Mouse (Mus musculus) lung, postnatal 0 days (tissue): Measurements from ENCODE around the gene Camsap1. TPM values are rescaled to one million over a fixed set of nuclear protein-coding genes. Genes with fewer than 3 reads are reported as not detected.

Experiments used
- ATAC-seq: fragments of 200-750 bp; cut with Nextera tagmentation; 2 replicates; pipeline ENCODE4 v1.8.0; 2017; ENCODE audit warnings: moderate library complexity
- DNase-seq: peaks from one replicate; pipeline ENCODE4 v3.0.0-alpha.2; 2016; ENCODE audit warnings: low spot score
- H3K27ac ChIP-seq: fragments of 300-500 bp; sonication (generic); 2 replicates; pipeline ENCODE4 v1.5.1; 2014; ENCODE audit warnings: antibody characterized with exemption, mild to moderate bottlenecking, low read length, mixed read lengths
- H3K27me3 ChIP-seq: fragments of 300-500 bp; sonication (generic); replicated peaks from 2 replicates; pipeline ENCODE4 v1.6.1; 2014; ENCODE audit warnings: low read length, mixed read lengths; ENCODE audit not compliant: insufficient read depth
- H3K36me3 ChIP-seq: fragments of 300-500 bp; sonication (generic); 2 replicates; pipeline ENCODE4 v1.6.1; 2014; ENCODE audit warnings: low read length, mixed read lengths; ENCODE audit not compliant: insufficient read depth
- H3K4me1 ChIP-seq: fragments of 300-500 bp; sonication (generic); 2 replicates; pipeline ENCODE4 v1.6.1; 2014; ENCODE audit warnings: antibody characterized with exemption, low read depth, low read length, mixed read lengths; ENCODE audit not compliant: insufficient read depth
- H3K4me2 ChIP-seq: fragments of 300-500 bp; sonication (generic); replicated peaks from 2 replicates; pipeline ENCODE4 v1.6.1; 2014; ENCODE audit warnings: low read depth, mild to moderate bottlenecking, low read length, moderate library complexity, mixed read lengths
- H3K4me3 ChIP-seq: fragments of 300-500 bp; sonication (generic); 2 replicates; pipeline ENCODE4 v1.5.1; 2014; ENCODE audit warnings: low read depth, low read length
- H3K9ac ChIP-seq: fragments of 300-500 bp; sonication (generic); replicated peaks from 2 replicates; pipeline ENCODE4 v1.6.1; 2014; ENCODE audit warnings: low read depth, mild to moderate bottlenecking
- H3K9me3 ChIP-seq: fragments of 300-500 bp; sonication (generic); 2 replicates; pipeline ENCODE4 v1.6.1; 2016; ENCODE audit warnings: low read length, mixed read lengths
- CTCF ChIP-seq: IDR thresholded peaks from 2 replicates; pipeline ENCODE4 v1.5.1; 2016; ENCODE audit warnings: antibody characterized with exemption, mild to moderate bottlenecking
- EP300 ChIP-seq: IDR thresholded peaks from 2 replicates; pipeline ENCODE4 v1.6.1; 2016; ENCODE audit warnings: antibody characterized with exemption, mild to moderate bottlenecking, control low read depth
- WGBS: fragments of 180-500 bp; shearing (Covaris S2); extraction: QIAGEN DNeasy Blood & Tissue Kit; methylation state at CpG from one replicate; pipeline ENCODE4 v1.1.7; 2014; 5-methylcytosine and 5-hydroxymethylcytosine counted together
- polyA plus RNA-seq: library from polyadenylated mRNA; unstranded; fragments of >200 nt; fragmentation: Nextera tagmentation; extraction: Ambion mirVana; gene quantifications from 2 replicates; pipeline ENCODE4 v1.2.1, GENCODE M21; 2015

Camsap1 gene
- polyA plus RNA-seq, 1 experiment from 2014 or later = 5.2 TPM

DNA sequence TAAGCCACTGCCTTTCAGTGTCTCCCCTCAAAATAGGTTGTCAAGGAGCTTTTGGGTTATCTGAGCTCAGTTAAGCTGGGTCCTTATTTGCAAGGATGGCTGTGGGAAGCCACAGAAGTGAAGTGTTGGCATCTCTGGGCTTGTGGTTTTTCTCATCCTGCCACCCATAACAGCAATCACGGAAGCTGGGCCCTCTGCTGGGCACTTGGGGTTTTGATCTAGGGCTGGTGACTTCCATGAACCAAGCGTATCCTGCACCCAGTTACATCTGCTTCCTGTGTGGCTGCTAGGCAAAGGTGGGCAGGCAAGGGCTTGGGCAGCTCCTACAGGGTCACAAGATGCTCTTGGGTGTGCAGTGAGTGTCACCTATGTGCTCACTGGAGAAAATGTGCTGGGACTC, 69.8 kb downstream of the Camsap1 start:
- Histone ChIP-seq H3K9ac (no peak overlapping the region), H3K4me2 (no peak overlapping the region), H3K27ac (no peak overlapping the region), H3K4me3 (no peak overlapping the region), H3K36me3 (no peaks in the 10 kb centered on the region), H3K4me1 (no peaks in the 10 kb centered on the region), H3K9me3 (no peaks in the 10 kb centered on the region), H3K27me3 (no peaks in the 10 kb centered on the region)
- 36% methylated on average over 2 of the region's 2 CpGs for WGBS
- peak; percentile 56 for TF ChIP-seq CTCF
- no peak for TF ChIP-seq EP300
- DNase-seq (no peak), ATAC-seq (no peak)

GRCm38 (mm10) chr2:25909872-25910271, 73.2 kb downstream of the Camsap1 start:
- TF ChIP-seq EP300 (no peak), CTCF (no peak)

GRCm38 (mm10) chr2:25898970-25899369, 84.1 kb downstream of the Camsap1 start:
- no peak overlapping the region for H3K27ac ChIP-seq
- no peaks in the 10 kb centered on the region for H3K27me3 ChIP-seq
- H3K36me3 ChIP-seq = no peaks in the 10 kb centered on the region
- ATAC-seq = no peak
- H3K4me3 ChIP-seq = no peak overlapping the region
- H3K4me2 ChIP-seq = no peak overlapping the region
- H3K4me1 ChIP-seq = no peaks in the 10 kb centered on the region
- whole genome bisulfite sequencing = 74% methylated on average over 9 of the region's 9 CpGs
- H3K9ac ChIP-seq = no peak overlapping the region
- no peaks in the 10 kb centered on the region for H3K9me3 ChIP-seq
- DNase-seq = no peak
- TF ChIP-seq CTCF = no peak
- TF ChIP-seq EP300 = no peak

More at GRCm38 (mm10) chr2:25909872-25910271, 73.2 kb downstream of the Camsap1 start:
- no peak for ATAC-seq
- Histone ChIP-seq H3K27ac (no peak overlapping the region), H3K9ac (no peak overlapping the region), H3K4me1 (no peaks in the 10 kb centered on the region), H3K4me2 (no peak overlapping the region), H3K4me3 (no peak overlapping the region), H3K27me3 (no peaks in the 10 kb centered on the region), H3K36me3 (no peaks in the 10 kb centered on the region), H3K9me3 (no peaks in the 10 kb centered on the region)
- no peak for DNase-seq
- 73% methylated on average over 12 of the region's 12 CpGs for WGBS

GRCm38 (mm10) chr2:25892440-25892839, 90.6 kb downstream of the Camsap1 start:
- H3K4me1 ChIP-seq = no peaks in the 10 kb centered on the region
- no peak for DNase-seq
- no peaks in the 10 kb centered on the region for H3K27me3 ChIP-seq
- no peak overlapping the region for H3K4me3 ChIP-seq
- ATAC-seq = no peak
- 75% methylated on average over 7 of the region's 7 CpGs for WGBS
- H3K36me3 ChIP-seq = no peaks in the 10 kb centered on the region
- H3K9ac ChIP-seq = no peak overlapping the region
- no peak overlapping the region for H3K4me2 ChIP-seq
- no peaks in the 10 kb centered on the region for H3K9me3 ChIP-seq
- TF ChIP-seq EP300 (no peak), CTCF (peak; percentile 28)
- H3K27ac ChIP-seq = no peak overlapping the region

DNA sequence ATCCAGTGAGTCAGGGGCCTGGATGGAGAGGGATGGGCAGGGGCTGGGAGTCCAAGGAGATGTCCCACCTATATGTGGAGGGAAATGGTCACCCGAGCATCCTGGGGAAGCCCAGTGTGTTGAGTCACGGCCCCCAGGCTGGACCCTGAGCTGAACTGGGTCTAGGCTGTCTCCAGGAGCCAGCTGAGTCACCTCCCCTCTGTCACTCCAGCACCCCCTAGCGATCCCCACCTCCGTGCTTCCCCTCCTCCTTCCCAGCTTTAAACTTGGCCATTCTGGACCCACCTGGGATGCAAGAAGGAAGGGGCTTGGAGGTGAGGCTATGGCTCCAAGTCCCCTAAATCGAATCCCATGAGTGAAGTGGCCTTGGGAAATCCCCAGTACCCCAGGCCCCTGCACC, 94.9 kb downstream of the Camsap1 start:
- no peaks in the 10 kb centered on the region for H3K4me1 ChIP-seq
- ATAC-seq (no peak), DNase-seq (no peak)
- TF ChIP-seq CTCF (no peak), EP300 (no peak)
- H3K27ac ChIP-seq = no peak overlapping the region
- H3K9me3 ChIP-seq = no peaks in the 10 kb centered on the region
- no peaks in the 10 kb centered on the region for H3K27me3 ChIP-seq
- H3K4me3 ChIP-seq = no peak overlapping the region
- no peaks in the 10 kb centered on the region for H3K36me3 ChIP-seq
- H3K9ac ChIP-seq = no peak overlapping the region
- H3K4me2 ChIP-seq = no peak overlapping the region
- WGBS = 53% methylated on average over 5 of the region's 5 CpGs

DNA sequence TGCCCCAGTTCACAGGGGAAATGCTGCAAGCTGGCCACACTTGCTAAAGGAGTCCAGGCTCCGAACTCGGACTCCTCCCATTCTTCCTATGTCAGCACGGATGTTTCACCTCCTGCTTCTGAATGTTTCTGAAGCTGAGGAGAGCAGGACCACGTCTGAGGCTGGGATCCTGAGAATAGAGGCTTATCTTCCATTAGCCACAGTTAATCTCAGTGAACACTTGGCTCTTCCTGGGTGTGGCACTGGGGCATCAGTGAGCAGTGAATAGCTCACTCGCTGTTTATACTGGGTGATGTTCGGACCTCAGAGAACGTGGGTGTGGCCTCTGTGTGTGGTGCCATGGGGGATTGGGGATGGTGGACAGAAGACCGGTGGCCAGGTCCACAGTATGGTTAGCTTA, 95.9 kb downstream of the Camsap1 start:
- Histone ChIP-seq H3K36me3 (no peaks in the 10 kb centered on the region), H3K9ac (no peak overlapping the region), H3K27me3 (no peaks in the 10 kb centered on the region), H3K4me3 (no peak overlapping the region), H3K9me3 (no peaks in the 10 kb centered on the region), H3K4me1 (no peaks in the 10 kb centered on the region), H3K4me2 (no peak overlapping the region), H3K27ac (no peak overlapping the region)
- TF ChIP-seq CTCF = no peak
- TF ChIP-seq EP300 = no peak
- ATAC-seq = no peak
- no peak for DNase-seq
- WGBS = 46% methylated on average over 8 of the region's 8 CpGs

GRCm38 (mm10) chr2:25884756-25885155, 98.3 kb downstream of the Camsap1 start:
- no peak overlapping the region for H3K4me2 ChIP-seq
- TF ChIP-seq CTCF = no peak
- TF ChIP-seq EP300 = no peak
- no peak overlapping the region for H3K9ac ChIP-seq
- DNase-seq (no peak), ATAC-seq (no peak)
- no peaks in the 10 kb centered on the region for H3K9me3 ChIP-seq
- H3K27ac ChIP-seq = no peak overlapping the region
- no peaks in the 10 kb centered on the region for H3K4me1 ChIP-seq
- WGBS = 82% methylated on average over 3 of the region's 3 CpGs
- no peak overlapping the region for H3K4me3 ChIP-seq
- no peaks in the 10 kb centered on the region for H3K27me3 ChIP-seq
- H3K36me3 ChIP-seq = no peaks in the 10 kb centered on the region
